Mouse (Mus musculus) olfactory bulb, adult 2 months (tissue): ENCODE results near the gene Cenpf.

ENCODE experiments used
- CTCF ChIP-seq: fragments of 200-500 bp; IDR thresholded peaks from 2 replicates; pipeline ENCODE4 v1.5.1; 2012; ENCODE audit warnings: low read depth, mild to moderate bottlenecking, low read length, moderate library complexity; ENCODE audit not compliant: insufficient read depth
- POLR2A ChIP-seq: fragments of 200-500 bp; IDR thresholded peaks from 2 replicates; pipeline ENCODE4 v1.6.1; 2012; ENCODE audit warnings: mild to moderate bottlenecking, low read depth, low read length, moderate library complexity; ENCODE audit not compliant: insufficient read depth

- TF ChIP-seq CTCF: no peak
- no peak for TF ChIP-seq POLR2A
These were observed 24.4 kb downstream of the Cenpf start for GRCm38 (mm10) chr1:189663437-189663836.
